Mouse (Mus musculus) left cerebral cortex, postnatal 10 days (tissue): ENCODE measurements around the gene Ing3. TPM values are rescaled to one million over a fixed set of nuclear protein-coding genes. Genes with fewer than 3 reads are reported as not detected.

Source experiments
- DNase-seq, 2 experiments: peaks; one replicate each; pipeline ENCODE4 v3.0.0; 2021 to 2022; ENCODE audit warnings: low spot score in 2 of 2, mixed read lengths in 1 of 2; ENCODE audit errors: extremely low spot score in 1 of 2
- intact Hi-C: fragments of 180-260 bp; cut with DNase I; formaldehyde crosslinking; loops from one replicate; pipeline ENCODE4 v1.15.1; 2025
- total RNA-seq, 2 experiments: library from RNA; stranded (reverse); gene quantifications; 2 replicates each; pipeline ENCODE4 v1.2.3; 2021

Gene Ing3
- total RNA-seq, 2 experiments from 2014 or later, result 21.6 to 23.2 TPM

DNA sequence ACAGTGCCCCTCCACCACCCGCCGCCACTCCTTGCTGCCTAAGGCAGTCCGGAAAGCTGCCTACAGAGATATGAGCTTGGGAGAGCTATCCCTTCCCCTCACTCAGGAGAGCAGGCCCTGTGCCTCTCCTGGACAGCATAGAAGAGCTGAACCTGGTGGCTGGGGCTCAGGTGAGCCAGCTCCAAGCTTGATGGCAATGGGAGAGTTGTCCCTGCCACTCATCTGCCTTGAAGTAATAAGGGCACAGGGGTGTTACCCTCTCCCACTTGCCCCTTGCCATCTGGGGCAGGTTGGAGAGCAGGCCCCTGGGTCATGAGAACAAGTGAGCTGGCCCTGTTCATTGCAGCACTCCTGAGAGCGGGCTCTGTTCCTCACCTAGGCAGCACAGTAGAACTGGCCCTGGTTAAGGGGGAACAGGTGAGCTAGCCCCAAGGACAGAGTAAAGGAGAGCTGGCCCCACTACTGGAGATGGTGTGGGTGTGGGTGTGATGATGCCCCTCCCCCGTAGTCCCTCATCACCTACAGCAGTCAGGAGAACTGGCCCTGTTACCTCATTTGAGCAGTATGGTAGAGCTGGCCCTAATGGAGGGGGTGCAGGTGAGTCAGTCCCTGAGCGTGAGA is 65.0 kb downstream of the Ing3 start:
- intact Hi-C loops, result no loop called here
- DNase-seq, result no peak

GRCm38 (mm10) chr6:22017631-22018030 is 68.3 kb downstream of the Ing3 start:
- intact Hi-C loops, result no loop called here
- no peak for DNase-seq

- intact Hi-C loops, result no loop called here
Observed at GRCm38 (mm10) chr6:22018768-22019445, 69.5 kb downstream of the Ing3 start.

GRCm38 (mm10) chr6:22019637-22020036 is 70.3 kb downstream of the Ing3 start:
- no peak for DNase-seq
- intact Hi-C loops, result no loop called here

More at GRCm38 (mm10) chr6:22018768-22019445, 69.5 kb downstream of the Ing3 start:
- no peak for DNase-seq

DNA sequence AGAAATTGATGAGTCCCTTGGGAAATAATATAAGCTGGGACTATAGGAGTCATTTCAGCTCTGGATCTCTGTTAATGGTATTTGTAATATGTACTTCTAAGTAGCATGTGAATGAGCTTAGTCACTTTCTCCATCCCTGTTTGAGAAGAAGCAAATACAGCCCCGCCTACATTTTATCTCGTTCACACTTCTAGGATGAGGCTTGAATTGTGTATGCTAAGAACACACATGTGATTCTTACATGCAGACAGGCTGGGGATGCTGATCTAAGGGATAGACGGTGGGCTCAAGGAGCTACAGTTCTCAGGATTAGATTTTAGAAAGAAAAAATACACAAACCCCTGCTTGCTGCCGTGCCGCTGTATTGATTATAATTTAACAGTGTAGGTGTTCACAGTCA is 71.3 kb downstream of the Ing3 start:
- no peak for DNase-seq
- intact Hi-C loops, result no loop called here

DNA sequence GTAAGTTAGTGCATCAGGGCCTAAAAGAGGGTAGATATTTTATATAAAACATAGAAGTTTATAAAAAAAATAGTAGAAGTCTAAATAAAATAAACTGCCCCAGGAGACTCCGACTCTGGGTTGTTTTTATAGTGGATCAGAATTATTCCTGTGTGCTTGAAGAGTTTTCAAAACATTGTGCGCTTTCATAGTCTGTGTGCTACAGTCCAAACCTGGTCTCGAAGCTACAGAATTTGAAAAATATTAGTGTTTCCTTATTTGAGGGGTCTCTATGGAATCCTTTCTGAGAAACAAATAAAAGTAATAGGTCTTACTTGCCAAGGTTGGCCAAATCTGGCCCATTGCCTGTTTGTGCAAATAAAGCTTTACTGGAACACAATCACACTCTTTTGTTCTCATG is 71.9 kb downstream of the Ing3 start:
- intact Hi-C loops, result no loop called here
- no peak for DNase-seq

GRCm38 (mm10) chr6:22024168-22024567 is 74.8 kb downstream of the Ing3 start:
- intact Hi-C loops, result no loop called here
- no peak for DNase-seq

Other genes starting within 250 kb of the Ing3 start
- gene Tspan12, start 97.1 kb upstream of the Ing3 start, total RNA-seq, result 10 to 100 TPM; 19.3 to 23.4 TPM
- gene Cped1, start 36.3 kb downstream of the Ing3 start, total RNA-seq, result 1 to 10 TPM; 1.9 to 2.0 TPM